Mouse (Mus musculus) thymus, postnatal 10 days (tissue): Measurements from ENCODE around the gene Ppp1r12a.

Experiments used
- DNase-seq, 2 experiments: peaks; one replicate each; pipeline ENCODE4 v3.0.0; 2021; ENCODE audit warnings: low spot score in 2 of 2

The Ppp1r12a gene

DNA sequence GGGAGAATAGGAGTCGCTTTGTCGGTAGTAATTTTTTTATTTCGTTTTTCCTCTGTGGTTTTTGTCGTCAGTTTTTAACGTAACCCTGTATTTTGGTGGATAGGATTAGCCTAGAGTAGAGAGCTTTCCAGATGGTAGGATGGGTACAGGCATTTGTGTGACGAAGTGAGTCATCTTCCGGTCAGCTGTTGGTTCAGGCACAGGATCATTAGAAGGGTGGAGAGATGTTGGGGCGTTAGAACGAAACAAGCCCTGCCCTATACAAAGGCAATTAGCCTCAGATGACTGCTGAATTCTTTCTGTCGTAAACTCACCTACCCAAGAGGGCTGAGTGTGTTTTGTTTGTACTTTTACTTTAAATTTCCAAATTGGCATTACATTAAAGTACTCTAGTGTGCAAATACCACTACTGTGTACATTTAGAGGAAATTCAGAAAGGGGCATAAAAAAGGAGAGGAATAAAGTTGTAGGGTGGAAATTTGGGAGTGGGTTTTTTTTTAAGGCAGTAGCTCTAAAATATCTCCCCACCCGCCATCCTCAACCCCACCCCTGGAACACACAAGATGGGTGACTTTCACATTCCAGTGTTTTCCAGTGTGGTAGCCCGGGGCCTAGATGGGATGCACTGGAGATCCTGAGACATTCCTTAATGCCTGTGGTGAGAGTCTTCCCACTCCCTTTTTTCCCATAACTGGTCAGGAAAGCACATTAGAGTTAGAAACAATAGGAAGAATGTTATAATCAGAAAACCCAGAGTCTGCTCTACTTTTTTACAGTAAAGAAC is 129.9 kb downstream of the Ppp1r12a start:
- no peak for DNase-seq

DNA sequence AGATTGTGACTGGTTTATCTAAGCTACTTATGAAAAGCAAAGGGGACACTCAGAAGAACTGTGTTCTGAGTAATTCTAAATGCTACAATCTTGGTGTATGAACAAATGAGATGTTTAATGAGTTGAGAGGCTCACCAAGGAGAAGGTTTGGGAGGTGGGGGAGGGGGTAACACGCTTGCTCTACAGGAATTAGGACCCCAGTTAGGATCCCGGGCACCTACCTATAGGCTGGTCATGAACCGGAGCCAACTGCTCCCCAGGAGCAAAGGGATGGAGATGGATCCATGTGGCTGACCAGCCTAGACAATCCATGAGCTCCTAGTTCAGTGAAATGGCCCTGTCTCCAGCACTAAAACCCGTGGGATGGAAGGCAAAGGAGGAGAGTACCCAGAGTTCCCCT is 130.7 kb downstream of the Ppp1r12a start:
- DNase-seq = no peak

DNA sequence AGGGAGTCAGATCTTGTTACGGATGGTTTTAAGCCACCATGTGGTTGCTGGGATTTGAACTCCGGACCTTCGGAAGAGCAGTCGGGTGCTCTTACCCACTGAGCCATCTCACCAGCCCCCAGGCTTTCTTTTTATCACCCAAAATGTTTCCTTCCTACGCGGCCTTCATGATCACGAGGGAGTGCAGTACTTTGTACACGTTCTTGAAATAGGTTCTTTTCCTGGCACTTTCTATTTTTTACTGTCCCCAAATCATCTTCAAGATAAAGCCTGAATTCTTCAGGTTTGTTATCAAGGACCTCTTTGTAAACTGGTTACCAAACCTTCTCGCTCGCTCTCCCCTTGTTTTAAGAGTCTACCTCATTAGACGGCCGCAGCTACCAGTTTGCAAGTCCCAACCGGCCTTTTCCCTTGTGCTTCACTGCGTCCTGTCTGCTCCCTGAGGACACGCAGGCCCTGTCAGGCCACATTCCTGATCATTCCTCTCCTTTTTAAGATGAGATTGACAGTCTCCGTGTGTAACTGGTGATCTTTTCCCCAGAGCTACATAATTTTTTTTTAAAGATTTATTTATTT is 131.7 kb downstream of the Ppp1r12a start:
- DNase-seq = no peak

DNA sequence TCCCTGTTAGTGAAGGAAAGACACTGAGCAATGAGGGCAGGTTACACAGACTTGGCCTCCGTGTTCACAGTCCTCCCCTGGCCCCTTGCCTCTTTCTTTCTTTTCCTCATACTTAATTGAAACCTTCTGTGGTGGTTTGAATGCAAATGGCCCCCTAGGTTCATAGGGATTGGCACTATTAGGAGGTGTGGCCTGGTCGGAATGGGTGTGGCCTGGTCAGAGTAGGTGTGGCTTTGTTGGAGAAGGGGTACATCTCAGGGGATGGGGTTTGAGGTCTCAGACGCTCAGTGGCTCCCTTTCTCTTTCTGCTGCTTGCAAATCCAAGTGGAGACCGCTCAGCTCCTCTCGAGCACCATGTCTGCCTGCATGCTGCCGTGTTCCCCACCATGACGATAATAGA is 132.8 kb downstream of the Ppp1r12a start:
- no peak for DNase-seq

DNA sequence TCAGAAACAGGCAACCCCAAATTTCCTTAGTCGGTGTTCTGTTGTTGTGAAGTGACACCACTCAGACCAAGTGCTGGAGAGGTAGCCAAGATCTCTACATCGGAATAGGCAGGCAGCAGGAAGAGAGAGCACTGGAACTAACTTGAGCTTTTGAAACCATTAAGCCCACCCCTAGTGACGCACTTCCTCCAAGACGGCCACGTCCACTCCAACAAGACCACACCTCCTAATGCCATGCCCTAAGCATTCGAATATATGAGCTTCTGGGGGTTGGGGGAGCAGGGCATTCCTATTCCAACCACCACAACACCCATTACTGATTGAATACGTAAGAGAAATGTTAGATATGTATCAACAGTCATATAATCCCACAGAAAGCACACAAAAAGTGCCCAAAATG is 134.5 kb downstream of the Ppp1r12a start:
- DNase-seq = no peak

DNA sequence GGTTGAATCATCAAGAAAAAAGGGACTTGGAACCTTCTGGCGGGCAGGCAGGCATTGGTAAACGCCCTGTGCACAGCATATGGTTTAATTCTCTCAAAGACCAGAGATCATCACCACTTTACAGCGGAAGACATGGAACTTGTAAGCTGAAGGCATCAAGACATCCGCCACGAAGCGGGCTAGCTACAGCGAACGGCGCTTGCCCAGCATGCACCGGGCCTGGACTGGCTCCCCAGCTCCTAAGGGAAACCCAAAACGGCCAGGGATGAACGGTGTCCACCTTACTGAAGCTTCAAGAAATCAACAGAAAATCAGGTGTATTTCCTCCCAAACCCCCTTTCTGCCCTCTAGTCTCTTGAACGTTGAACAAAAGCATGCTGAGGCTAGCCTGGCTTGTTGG is 136.3 kb downstream of the Ppp1r12a start:
- no peak for DNase-seq

DNA sequence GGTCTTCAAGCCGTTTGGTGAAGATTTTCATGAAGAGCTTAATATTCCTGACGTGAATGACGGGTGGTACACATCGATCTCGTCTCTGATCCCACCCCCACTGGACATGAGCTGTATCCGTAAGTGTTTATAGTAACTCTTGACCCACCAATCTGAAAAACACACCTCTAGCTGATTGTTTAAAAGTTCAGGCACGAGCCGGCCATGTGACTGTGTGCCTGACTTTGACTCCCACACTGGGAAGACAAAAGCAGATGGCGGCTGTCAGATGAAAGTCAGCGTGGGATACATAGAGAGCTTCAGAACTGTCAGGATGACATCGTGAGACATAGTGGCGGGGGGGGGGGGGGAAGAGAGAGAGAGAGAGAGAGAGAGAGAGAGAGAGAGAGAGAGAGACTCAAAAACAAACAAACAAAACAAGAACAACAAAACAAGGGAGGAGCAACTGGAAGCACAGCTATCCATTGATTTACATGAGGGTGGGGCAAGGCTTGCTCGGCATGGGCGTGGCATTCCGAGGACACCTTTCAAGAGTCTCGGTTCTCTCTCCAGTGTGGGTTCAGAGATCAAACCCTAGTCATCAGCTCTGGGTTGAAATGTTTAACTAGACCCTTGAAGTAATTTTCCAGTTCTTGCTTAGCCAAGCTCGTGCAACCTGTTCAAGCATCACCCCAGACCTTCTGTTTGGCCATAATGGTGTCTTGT is 137.0 kb downstream of the Ppp1r12a start:
- DNase-seq = no peak

DNA sequence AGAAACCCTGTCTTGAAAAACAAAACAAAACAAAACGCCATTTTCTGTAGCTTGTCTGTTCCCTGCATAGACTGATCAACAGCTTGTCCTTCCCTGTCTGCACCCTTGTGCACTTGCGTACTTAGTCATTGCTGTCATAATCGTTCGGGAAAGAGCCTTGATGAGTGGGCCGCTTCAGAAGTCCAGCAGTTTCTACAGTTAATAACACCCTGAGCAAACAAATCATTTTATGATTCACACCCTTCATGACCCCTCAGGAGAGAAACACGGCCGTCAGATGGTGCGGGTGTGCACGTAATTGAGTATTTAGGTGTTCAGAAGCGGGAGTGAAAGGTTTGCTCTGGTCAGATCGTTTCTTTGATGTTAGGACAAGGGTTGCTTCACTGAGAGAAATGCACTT is 137.8 kb downstream of the Ppp1r12a start:
- no peak for DNase-seq

DNA sequence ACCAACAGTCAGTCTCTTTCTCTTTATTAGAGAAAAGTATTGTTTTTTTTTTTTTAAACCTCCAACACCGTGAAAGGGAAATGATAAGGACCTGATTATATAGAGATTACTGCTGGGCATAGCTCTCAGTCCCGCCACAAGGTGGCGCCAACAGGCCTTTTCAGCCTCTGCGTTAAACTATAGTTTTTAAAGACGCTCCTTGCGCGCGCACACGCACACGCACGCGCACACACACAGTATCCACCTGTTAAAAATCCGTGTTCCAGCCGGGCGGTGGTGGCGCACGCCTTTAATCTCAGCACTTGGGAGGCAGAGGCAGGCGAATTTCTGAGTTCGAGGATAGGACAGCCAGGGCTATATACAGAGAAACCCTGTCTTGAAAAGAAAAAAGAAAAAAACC is 138.8 kb downstream of the Ppp1r12a start:
- DNase-seq = peak; percentile 20 to 73

DNA sequence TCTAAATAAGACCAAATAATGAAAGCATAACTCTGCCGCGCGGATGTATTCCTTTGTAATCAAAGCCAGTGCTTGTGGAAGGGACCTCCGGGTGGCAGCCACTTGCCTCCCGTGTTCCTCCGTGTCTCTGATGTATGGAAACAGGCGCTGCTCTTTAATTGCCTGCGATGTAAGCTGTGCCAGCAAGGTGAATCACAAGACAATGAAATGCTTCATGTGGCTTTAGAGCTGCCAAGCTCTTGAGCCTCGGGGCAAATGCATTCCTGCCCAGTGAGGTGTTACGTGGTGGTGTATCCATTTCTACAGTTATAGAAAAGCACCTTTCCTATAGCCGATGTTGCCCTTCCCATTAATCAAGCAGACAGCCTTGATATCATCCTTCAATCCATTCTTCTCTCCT is 145.8 kb downstream of the Ppp1r12a start:
- no peak for DNase-seq

DNA sequence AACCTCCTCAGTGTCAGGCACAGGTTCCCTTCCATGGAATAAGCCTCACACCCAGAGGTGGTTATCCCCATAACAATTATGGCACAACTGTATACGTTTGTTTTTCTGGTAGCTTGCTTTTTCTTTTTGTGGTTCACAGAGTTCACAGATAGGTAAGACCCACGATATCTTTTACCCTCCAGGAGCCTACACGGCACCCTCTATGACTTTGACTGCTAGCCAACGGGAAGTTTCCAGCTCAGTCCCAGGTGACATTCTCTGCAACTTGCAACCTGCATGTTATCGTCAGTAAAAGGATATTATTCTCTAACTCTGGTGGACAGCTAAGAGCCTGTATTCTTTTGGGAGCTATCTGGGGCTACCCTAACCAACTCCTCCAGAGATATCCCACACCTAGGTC is 148.2 kb downstream of the Ppp1r12a start:
- DNase-seq = no peak

DNA sequence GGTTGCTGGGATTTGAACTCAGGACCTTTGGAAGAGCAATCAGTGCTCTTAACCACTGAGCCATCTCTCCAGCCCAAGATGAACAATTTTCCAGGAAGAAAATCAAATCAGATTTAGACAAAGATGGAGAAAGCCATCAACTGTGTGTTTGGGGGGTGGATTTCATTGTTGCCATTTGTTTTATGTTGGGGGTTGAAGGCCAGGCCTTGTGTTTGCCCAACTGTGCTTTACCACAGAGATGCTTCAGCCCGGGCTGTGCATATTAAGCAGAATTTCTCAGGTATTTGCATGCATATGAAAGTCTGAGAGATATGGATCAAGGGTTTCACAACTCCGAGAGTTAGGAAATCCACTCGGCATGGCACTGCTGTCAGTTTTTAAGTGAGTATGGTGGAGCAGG is 149.4 kb downstream of the Ppp1r12a start:
- no peak for DNase-seq

DNA sequence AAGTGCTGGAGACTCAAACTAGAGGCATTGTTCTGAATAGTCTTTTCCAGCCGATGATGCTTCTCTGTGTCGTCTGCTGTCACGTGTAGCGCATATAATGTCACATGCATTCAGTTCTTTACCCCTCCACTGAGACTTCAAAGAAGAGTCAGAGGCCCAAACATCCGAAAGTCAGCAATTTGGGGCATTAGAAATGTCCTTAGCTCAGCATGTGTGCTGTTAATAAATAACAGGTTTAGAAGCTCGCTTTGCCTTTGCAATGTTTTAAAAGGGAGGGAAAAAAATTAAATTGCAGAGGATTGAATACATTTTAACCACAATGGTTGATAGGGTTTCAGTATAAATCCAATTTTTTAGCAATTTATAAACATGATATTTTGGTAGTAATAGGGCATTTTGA is 151.9 kb downstream of the Ppp1r12a start:
- DNase-seq = no peak

DNA sequence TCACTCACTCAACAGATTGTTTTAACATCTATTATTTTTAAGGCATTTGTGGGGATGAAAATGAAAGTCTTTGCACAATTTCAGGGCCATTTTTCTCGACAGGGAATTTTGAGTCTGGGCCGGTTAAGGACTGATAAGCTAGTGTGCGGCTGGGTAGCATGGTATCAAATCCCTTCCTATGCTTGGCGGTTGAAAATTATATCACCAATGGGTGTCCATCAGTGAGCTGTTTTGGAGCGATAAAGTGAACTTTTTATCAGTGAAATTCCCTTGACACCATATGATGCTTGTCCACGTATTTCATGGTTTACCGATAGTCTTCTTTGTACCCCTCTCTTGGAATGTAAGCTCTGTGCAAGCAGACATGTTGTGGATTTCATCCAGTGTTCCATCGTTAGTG is 152.4 kb downstream of the Ppp1r12a start:
- no peak for DNase-seq

DNA sequence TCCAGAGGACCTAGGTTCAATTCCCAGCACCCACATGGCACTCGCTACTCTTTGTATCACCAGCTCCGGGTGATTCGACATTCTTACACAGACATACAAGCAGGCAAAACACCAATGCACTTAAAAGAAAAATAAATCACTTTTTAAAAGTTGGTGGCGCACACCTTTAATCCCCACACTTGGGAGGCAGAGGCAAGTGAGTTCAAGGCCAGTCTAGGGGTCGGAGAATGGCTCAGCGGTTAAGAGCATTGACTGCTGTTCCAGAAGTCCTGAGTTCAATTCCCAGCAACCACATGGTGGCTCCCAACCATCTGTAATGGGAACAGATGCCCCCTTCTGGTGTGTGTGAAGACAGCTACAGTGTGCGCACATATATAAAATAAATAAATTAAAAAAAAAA is 153.2 kb downstream of the Ppp1r12a start:
- no peak for DNase-seq

DNA sequence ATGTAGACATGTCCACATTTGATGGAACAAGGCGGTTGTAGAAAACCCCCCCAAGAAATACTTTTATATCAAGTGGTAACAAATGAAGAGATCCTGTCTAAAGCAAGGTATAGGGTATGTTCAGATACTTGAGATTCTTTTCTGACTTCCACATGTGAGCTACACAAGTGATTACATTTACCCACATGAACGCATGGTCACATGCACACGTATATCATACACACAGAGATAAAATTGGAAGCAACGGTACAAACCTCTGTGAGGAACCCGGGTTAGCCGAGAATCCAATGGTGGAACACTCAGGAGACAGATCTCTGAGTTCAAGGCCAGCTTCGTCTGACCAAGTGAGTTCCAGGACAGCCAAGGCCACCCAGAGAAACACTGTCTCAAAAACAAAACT is 166.4 kb downstream of the Ppp1r12a start:
- DNase-seq = no peak

DNA sequence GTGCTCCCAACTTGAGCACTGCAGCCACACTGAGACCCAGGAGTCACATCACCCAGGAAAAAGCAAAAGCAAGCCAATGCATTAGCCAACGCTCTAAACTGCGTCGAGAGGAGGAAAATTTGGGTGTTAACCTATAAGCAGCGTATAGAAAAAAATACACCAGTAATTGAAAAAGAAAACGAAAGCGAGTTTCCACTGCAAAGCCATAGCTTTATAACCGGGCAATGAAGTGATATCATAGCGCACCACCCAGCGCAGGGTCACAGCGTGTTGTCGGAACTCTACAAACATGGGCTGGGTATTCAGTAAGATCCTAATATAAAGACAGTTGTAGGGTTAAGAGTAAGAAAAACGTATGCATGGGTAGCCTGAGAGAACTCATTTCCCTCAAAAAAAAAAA is 167.0 kb downstream of the Ppp1r12a start:
- DNase-seq = no peak

DNA sequence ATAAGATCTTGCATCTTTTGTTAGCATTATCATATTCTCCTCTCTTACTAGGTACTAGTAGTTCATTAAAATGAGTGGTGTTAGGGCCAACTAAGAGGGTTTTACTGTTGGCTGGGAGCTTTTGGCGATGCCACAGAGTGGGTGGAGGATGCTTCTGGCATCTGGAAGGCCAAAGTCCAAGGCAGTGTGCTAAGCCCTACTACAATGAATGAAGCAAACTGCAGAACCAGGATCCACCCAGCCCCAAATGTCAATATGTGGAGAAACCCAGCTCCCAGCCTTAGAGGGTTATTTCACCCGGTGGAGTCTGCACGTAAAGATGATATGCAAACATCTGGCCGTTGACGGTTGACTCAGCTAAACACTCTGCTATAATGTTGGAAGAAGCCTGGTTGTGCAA is 167.8 kb downstream of the Ppp1r12a start:
- no peak for DNase-seq

DNA sequence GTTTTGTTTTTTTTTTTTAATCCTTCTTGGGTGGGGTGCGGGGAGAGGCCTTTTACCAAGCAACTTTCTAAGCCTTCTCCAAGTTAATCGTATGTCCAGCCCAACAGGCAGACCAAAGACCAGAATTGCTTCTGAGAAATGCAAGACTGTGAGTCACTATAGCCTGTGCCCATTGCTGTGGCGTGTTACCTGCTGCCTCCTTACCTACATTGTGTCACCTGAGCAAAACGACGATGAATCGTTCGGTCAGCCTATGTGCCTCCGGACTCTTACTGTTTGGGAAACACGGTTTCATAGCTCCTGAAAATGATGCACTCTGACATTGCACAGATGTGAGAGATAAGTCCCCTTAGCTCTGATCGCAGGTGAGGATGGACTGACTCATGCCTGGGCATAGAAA is 169.0 kb downstream of the Ppp1r12a start:
- DNase-seq = no peak

DNA sequence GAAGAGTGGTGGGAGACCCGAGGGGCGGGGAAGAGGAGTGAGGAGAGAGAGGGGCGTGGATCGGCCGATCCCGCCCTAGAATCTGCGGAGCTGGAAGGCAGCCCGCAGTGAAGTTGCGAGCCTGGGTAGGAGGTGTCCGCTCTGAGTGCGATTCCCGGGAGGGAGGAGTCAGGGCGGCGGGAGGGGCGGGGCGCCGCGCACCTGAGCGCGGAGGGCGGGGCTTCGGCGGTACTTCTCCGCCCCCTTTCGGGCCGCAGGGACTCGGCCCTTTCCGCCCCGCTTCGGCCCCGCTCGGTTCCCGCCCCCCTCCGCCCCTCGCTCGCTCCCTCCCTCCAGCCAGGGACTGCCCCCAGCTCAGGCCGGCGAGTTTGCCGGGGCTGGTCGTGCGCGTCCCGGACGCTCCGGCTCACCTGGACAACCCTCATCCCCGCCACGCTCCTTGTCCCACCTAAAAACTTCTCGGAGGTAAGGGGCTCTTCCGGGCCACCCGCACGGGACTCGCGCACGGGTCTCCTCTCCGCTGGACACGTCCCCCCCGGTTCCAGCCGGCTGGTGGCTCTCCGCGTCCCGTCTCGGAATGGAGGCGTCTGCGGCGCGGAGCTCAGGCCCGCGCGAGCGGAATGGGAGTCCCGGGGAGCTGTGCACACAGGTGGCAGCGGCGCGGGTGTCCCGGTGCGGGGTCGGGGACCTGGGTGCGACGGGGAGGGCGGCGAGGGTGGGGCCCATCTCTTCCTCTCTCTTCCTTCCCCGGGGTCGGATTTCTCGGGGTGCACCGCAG is 170.0 kb downstream of the Ppp1r12a start, which contains the start of gene Pawr:
Gene Pawr (plus strand): TSS at position 338 of the 778 bp plus-strand sequence.
- DNase-seq = peak; percentile 3 to 11

DNA sequence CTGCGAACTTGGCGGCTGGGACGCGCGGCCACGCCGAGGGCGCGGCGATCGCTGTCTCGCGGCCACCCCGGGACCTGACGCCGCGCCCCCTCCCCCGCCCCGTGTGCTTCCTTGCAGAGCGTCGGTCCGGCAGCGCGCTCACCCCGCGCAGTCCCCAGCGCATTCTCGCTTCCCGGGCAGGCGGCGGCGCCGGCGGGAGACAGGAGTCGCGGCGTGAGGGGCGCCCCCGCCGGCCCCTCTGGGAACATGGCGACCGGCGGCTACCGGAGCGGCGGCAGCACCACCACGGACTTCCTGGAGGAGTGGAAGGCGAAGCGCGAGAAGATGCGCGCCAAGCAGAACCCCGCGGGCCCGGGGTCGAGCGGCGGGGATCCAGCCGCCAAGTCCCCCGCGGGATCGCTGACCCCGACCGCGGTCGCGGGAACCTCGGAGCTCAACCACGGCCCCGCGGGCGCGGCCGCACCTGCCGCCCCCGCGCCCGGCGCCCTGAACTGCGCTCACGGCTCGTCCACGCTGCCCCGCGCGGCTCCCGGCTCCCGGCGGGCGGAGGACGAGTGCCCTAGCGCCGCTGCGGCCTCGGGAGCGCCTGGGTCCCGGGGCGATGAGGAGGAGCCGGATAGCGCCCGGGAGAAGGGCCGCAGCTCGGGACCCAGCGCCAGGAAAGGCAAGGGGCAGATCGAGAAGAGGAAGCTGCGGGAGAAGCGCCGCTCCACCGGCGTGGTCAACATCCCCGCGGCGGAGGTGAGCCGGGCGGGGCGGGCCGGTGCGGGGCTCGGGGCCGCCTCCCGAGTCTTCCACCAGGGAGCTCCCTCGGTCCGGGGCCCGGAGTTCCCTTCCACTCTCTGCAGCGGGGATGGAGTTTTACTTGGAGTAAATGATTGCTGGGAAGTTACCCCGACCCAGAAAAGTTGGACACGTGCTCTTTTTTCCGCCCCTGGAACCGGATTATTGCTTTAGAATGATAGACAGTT is 170.9 kb downstream of the Ppp1r12a start:
- DNase-seq = peak in 1 of 2 experiments; percentile 6
